Mouse (Mus musculus) common myeloid progenitor, adult 5-6 weeks (primary cell): ENCODE results near the gene Mfsd10. TPM values are rescaled to one million over a fixed set of nuclear protein-coding genes. Genes with fewer than 3 reads are reported as not detected.
"Not testable (repeated sequence)": the region's sequence is repeated elsewhere in the genome, so short reads cannot be mapped to it uniquely, and the experiment has no call there.

Experiments used
- ATAC-seq: replicated peaks from 2 replicates; pipeline ENCODE4 v1.8.0; 2016; ENCODE audit warnings: low read depth, mild to moderate bottlenecking, moderate TSS enrichment, inconsistent platforms; ENCODE audit not compliant: poor library complexity, severe bottlenecking
- total RNA-seq: library from RNA; stranded (forward); fragments of 200-1000, 187-1606 nt; gene quantifications from 2 replicates; pipeline ENCODE4 v1.2.3, GENCODE M21; 2017

Mfsd10 gene
- total RNA-seq, 1 experiment from 2014 or later, result 81.7 TPM

- no peak for ATAC-seq
Measured at GRCm38 (mm10) chr5:34608226-34608625, 28.8 kb downstream of the Mfsd10 start.

- ATAC-seq, result 0 out of 2 replicates have a peak, but pooled peaks have one; percentile 36
Measured at GRCm38 (mm10) chr5:34607100-34607880, 29.7 kb downstream of the Mfsd10 start.

DNA sequence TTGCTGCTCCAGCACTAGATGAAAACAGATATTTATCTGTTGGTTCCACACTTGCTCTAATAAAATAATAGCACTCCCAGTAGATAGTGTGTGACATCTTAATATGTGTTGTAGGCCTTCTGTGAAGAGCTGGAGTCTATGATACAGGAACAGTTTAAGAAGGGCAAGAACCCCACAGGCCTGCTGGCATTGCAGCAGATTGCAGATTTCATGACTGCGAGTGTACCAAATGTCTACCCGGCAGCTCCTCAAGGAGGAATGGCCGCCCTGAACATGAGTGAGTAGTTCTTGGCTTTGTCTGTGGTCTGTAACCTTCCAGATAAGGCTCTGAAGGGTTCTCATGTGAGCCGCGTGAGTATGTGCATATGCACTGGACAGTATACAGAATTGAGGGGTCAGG is 32.4 kb downstream of the Mfsd10 start:
- no peak for ATAC-seq

- ATAC-seq, result no peak
Measured at GRCm38 (mm10) chr5:34593202-34593727, 43.7 kb downstream of the Mfsd10 start.

GRCm38 (mm10) chr5:34592666-34593065 is 44.3 kb downstream of the Mfsd10 start:
- ATAC-seq, result no peak

- not testable (repeated sequence) for ATAC-seq
Measured at GRCm38 (mm10) chr5:34592224-34592623, 44.8 kb downstream of the Mfsd10 start.

GRCm38 (mm10) chr5:34591388-34592004 is 45.5 kb downstream of the Mfsd10 start:
- no peak for ATAC-seq

DNA sequence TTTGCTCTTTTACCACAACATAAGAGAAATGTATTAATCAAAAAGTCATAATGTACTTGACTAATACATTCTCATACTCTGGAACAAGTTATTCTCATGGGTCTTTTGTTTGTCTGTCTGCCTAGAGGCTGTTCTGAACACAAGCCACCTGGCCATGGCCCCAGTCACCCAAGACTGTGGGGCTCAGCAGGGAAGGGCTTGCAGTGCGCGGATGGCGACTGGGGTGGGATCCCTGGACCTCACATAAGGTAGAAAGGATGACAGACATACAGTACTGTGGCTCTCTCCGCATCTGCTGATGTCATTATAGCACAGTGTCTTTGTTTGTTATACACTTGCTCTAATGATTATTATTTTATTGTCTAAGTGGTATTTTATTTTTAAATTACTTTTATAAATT is 46.3 kb downstream of the Mfsd10 start:
- no peak for ATAC-seq

GRCm38 (mm10) chr5:34590059-34590458 is 47.0 kb downstream of the Mfsd10 start:
- ATAC-seq, result no peak

GRCm38 (mm10) chr5:34587881-34588280 is 49.1 kb downstream of the Mfsd10 start:
- ATAC-seq, result no peak

DNA sequence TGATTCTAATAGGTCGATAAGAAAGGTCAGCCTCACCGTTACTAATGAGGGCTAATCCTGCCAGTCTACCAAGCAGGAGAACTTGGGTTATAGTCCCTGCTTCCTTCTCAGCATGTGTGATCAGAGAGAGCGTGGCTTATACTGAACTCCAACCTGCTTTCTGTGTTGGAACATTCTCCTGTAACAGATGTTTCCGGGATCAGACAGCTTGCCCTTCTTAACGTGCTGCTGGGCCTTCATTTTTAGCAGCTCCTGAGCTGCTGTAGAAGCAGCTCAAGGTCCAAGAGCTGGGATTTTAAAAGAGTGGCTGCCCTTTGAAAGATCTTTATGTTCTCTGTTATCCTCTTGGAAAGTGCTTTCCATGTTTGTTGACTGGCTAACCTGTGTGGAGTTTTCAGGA is 51.8 kb downstream of the Mfsd10 start:
- ATAC-seq, result no peak

Other genes starting within 250 kb of the Mfsd10 start
- 20.0 and 29.2 TPM in 2 replicates for gene Tnip2, start 123.2 kb downstream of the Mfsd10 start, total RNA-seq
- gene Sh3bp2, start 111.4 kb downstream of the Mfsd10 start, total RNA-seq, result 9.9 and 10.2 TPM in 2 replicates
- gene Add1, start 63.5 kb downstream of the Mfsd10 start, total RNA-seq, result 114 and 141 TPM in 2 replicates
- 72.9 and 76.4 TPM in 2 replicates for gene Nop14, start 22.9 kb upstream of the Mfsd10 start, total RNA-seq
- gene Grk4, start 23.2 kb upstream of the Mfsd10 start, total RNA-seq, result 0.91 and 0.92 TPM in 2 replicates
- 23.5 and 29.6 TPM in 2 replicates for gene Htt, start 124.5 kb upstream of the Mfsd10 start, total RNA-seq